Mouse (Mus musculus): ENCODE results near the gene Zfp146. TPM values are rescaled to one million over a fixed set of nuclear protein-coding genes. Genes with fewer than 3 reads are reported as not detected.
"Not testable (repeated sequence)": the region's sequence is repeated elsewhere in the genome, so short reads cannot be mapped to it uniquely, and the experiment has no call there.

The Zfp146 gene
- polyA plus RNA-seq (2015; fragmentation: Nextera tagmentation; extraction: Ambion mirVana), result 3.1 and 3.8 TPM in 2 replicates

DNA sequence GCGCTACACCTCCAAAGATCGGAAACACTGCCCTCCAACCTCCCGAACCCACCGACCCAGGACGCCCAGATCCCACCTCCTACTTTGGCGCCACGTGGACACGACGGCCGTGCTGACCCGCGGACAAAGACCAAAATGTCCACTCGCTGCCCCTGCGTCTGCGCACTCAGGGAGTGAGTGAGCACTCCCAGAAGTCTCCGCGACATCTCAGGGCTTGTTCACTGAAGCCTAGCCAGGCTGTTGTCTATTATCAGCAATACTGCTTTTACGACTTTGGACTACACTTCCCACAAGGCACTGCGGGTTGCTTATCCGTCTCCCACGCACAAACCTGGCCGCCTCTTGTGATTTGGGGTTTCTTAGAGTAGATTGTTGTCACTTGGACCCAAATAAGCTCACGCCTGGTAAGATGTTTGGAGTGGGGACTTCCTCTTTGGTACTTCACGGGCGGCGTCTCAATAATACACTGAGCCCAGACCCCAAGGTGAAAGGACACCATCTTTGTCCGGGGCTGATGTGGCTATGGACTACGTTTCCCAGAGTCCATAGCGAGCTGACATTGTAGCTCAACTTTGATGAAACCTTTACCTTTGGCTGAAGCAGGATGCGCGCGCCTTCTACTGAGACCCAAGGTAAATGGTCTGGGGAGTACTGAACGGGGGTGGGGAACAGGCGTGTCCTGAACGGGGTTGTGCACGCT lies at the start of gene Zfp146:
Gene Zfp146, minus strand, starts transcription at position 168 of the 700 bp plus-strand sequence.
- Histone ChIP-seq H3K4me3 (ENCODE audit: low read depth, low read length) (peak within 1 kb of the TSS; percentile 74), H3K9ac (ENCODE audit: low read depth, low read length) (peak within 1 kb of the TSS; percentile 66), H3K4me1 (replicated peaks; ENCODE audit: control insufficient read depth, insufficient read depth, low read length) (no peaks in the 10 kb centered on the region), H3K27ac (ENCODE audit: low read depth, low read length) (peak within 1 kb of the TSS; percentile 70), H3K9me3 (ENCODE audit: control insufficient read depth) (0 out of 2 replicates have a peak, but pooled peaks cover 4% of the 10 kb centered on the region), H3K27me3 (replicated peaks; ENCODE audit: control insufficient read depth, insufficient read depth, low read length) (no peaks in the 10 kb centered on the region), H3K36me3 (ENCODE audit: control insufficient read depth, insufficient read depth) (no peaks in the 10 kb centered on the region; the same call in 1 of the 2 replicates), H3K4me2 (replicated peaks; ENCODE audit: low read depth) (peak within 1 kb of the TSS; percentile 80)
- ATAC-seq, result peak; percentile 98
- WGBS, result under 1% methylated on average over 36 of the region's 36 CpGs
- no peak for TF ChIP-seq CTCF (IDR thresholded peaks at IDR 0.05; ENCODE audit: low read depth)

GRCm38 (mm10) chr7:30217277-30217676 lies 47.7 kb upstream of the Zfp146 start:
- no peak for ATAC-seq

GRCm38 (mm10) chr7:30216723-30217151 lies 47.2 kb upstream of the Zfp146 start:
- H3K27ac ChIP-seq (ENCODE audit: low read depth, low read length), result no peak overlapping the region
- H3K4me1 ChIP-seq (replicated peaks; ENCODE audit: control insufficient read depth, insufficient read depth, low read length), result 0 out of 2 replicates have a peak, but pooled peaks cover 6% of the 10 kb centered on the region
- H3K4me2 ChIP-seq (replicated peaks; ENCODE audit: low read depth), result peak overlapping the region; percentile 51
- no peaks in the 10 kb centered on the region for H3K9me3 ChIP-seq (ENCODE audit: control insufficient read depth)
- ATAC-seq, result peak; percentile 41
- H3K4me3 ChIP-seq (ENCODE audit: low read depth, low read length), result no peak overlapping the region
- H3K27me3 ChIP-seq (replicated peaks; ENCODE audit: control insufficient read depth, insufficient read depth, low read length), result no peaks in the 10 kb centered on the region
- WGBS, result under 1% methylated on average over 15 of the region's 16 CpGs
- H3K36me3 ChIP-seq (ENCODE audit: control insufficient read depth, insufficient read depth), result no peaks in the 10 kb centered on the region
- no peak overlapping the region for H3K9ac ChIP-seq (ENCODE audit: low read depth, low read length)
- peak; percentile 98 for TF ChIP-seq CTCF (IDR thresholded peaks at IDR 0.05; ENCODE audit: low read depth)

More at GRCm38 (mm10) chr7:30217277-30217676, 47.7 kb upstream of the Zfp146 start:
- H3K9me3 ChIP-seq (ENCODE audit: control insufficient read depth), result no peaks in the 10 kb centered on the region
- H3K4me3 ChIP-seq (ENCODE audit: low read depth, low read length), result no peak overlapping the region
- no peak overlapping the region for H3K27ac ChIP-seq (ENCODE audit: low read depth, low read length)
- H3K27me3 ChIP-seq (replicated peaks; ENCODE audit: control insufficient read depth, insufficient read depth, low read length), result no peaks in the 10 kb centered on the region
- H3K36me3 ChIP-seq (ENCODE audit: control insufficient read depth, insufficient read depth), result no peaks in the 10 kb centered on the region
- 0 out of 2 replicates have a peak, but pooled peaks cover 6% of the 10 kb centered on the region for H3K4me1 ChIP-seq (replicated peaks; ENCODE audit: control insufficient read depth, insufficient read depth, low read length)
- WGBS, result 79% methylated on average over 2 of the region's 2 CpGs
- H3K4me2 ChIP-seq (replicated peaks; ENCODE audit: low read depth), result no peak overlapping the region
- TF ChIP-seq CTCF (IDR thresholded peaks at IDR 0.05; ENCODE audit: low read depth), result no peak
- H3K9ac ChIP-seq (ENCODE audit: low read depth, low read length), result no peak overlapping the region

DNA sequence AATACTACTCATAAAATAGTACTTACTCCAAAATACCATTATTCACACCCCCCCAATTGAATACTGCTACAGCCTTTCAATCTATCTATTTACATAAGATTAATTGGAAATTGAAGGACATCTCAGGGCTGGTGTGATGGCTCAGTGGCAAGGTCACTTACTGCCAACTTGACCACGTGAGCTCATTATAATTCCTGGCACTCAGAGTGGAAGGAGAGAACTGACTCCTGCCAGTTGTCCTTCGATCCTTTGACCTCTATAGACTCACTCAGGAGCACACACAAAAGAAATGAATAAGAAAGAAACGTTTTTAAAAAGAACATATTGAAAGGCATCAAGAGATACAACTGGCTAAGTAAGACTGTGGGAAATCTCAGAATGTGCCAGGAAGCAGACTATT lies 46.3 kb upstream of the Zfp146 start:
- no peak for TF ChIP-seq CTCF (IDR thresholded peaks at IDR 0.05; ENCODE audit: low read depth)

DNA sequence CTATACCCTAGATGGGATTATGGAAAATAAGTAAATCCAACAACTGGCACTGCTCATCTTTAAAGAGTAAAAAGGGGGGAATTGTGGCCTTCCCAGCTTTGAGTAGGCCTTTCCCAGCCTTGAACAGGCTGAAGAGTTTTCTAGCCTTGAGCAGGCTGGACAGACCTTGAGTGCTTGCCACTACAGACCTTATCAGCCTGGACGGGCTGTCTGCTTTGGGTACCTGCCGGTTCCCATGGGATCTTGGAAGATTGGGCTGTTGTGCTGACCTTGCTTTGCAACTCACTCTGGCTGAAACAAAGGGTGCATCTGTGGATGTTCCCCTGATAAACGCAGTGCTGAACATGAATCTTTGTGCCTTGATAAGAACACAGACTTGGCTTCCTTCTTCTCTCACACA lies 44.3 kb upstream of the Zfp146 start:
- H3K4me3 ChIP-seq (ENCODE audit: low read depth, low read length), result no peak overlapping the region
- no peak overlapping the region for H3K9ac ChIP-seq (ENCODE audit: low read depth, low read length)
- H3K27ac ChIP-seq (ENCODE audit: low read depth, low read length), result no peak overlapping the region
- no peak overlapping the region for H3K4me2 ChIP-seq (replicated peaks; ENCODE audit: low read depth)
- H3K9me3 ChIP-seq (ENCODE audit: control insufficient read depth), result no peaks in the 10 kb centered on the region
- no peak for ATAC-seq
- H3K36me3 ChIP-seq (ENCODE audit: control insufficient read depth, insufficient read depth), result no peaks in the 10 kb centered on the region
- H3K27me3 ChIP-seq (replicated peaks; ENCODE audit: control insufficient read depth, insufficient read depth, low read length), result no peaks in the 10 kb centered on the region
- 57% methylated on average over 3 of the region's 3 CpGs for WGBS
- H3K4me1 ChIP-seq (replicated peaks; ENCODE audit: control insufficient read depth, insufficient read depth, low read length), result no peaks in the 10 kb centered on the region
- TF ChIP-seq CTCF (IDR thresholded peaks at IDR 0.05; ENCODE audit: low read depth), result no peak

More for the DNA sequence above, 46.3 kb upstream of the Zfp146 start:
- no peaks in the 10 kb centered on the region for H3K27me3 ChIP-seq (replicated peaks; ENCODE audit: control insufficient read depth, insufficient read depth, low read length)
- no peak overlapping the region for H3K4me2 ChIP-seq (replicated peaks; ENCODE audit: low read depth)
- H3K27ac ChIP-seq (ENCODE audit: low read depth, low read length), result no peak overlapping the region
- no peaks in the 10 kb centered on the region for H3K9me3 ChIP-seq (ENCODE audit: control insufficient read depth)
- ATAC-seq, result no peak
- 91% methylated on average over 3 of the region's 3 CpGs for WGBS
- H3K4me1 ChIP-seq (replicated peaks; ENCODE audit: control insufficient read depth, insufficient read depth, low read length), result 0 out of 2 replicates have a peak, but pooled peaks cover 6% of the 10 kb centered on the region
- H3K4me3 ChIP-seq (ENCODE audit: low read depth, low read length), result no peak overlapping the region
- no peaks in the 10 kb centered on the region for H3K36me3 ChIP-seq (ENCODE audit: control insufficient read depth, insufficient read depth)
- no peak overlapping the region for H3K9ac ChIP-seq (ENCODE audit: low read depth, low read length)

DNA sequence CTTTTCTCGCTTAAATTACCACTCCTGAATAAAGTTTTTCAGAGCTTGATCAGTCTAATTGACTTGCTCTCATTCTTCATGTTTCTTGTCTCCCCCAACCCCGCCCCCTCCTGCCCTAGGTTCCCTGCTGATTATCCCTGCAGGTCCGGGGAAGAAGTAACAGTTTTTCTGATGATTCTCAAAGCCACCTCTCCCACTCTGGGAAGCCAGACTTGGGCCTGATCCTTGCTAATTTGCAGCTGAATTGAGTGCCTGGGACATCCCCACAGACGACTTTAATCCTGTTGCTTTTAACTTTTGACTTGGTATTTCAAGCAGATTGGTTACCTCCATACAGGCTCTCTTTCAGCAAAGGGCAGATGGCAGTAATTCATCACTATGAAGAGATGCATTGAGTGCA lies 41.5 kb upstream of the Zfp146 start:
- Histone ChIP-seq H3K27me3 (replicated peaks; ENCODE audit: control insufficient read depth, insufficient read depth, low read length) (no peaks in the 10 kb centered on the region), H3K27ac (ENCODE audit: low read depth, low read length) (no peak overlapping the region), H3K9me3 (ENCODE audit: control insufficient read depth) (no peaks in the 10 kb centered on the region), H3K9ac (ENCODE audit: low read depth, low read length) (no peak overlapping the region), H3K4me1 (replicated peaks; ENCODE audit: control insufficient read depth, insufficient read depth, low read length) (no peaks in the 10 kb centered on the region), H3K36me3 (ENCODE audit: control insufficient read depth, insufficient read depth) (no peaks in the 10 kb centered on the region), H3K4me3 (ENCODE audit: low read depth, low read length) (no peak overlapping the region), H3K4me2 (replicated peaks; ENCODE audit: low read depth) (no peak overlapping the region)
- 42% methylated on average over 4 of the region's 4 CpGs for WGBS
- no peak for ATAC-seq
- no peak for TF ChIP-seq CTCF (IDR thresholded peaks at IDR 0.05; ENCODE audit: low read depth)

GRCm38 (mm10) chr7:30206364-30206763 lies 36.8 kb upstream of the Zfp146 start:
- not testable (repeated sequence) for ATAC-seq; H3K4me1 ChIP-seq (replicated peaks; ENCODE audit: control insufficient read depth, insufficient read depth, low read length); H3K4me2 ChIP-seq (replicated peaks; ENCODE audit: low read depth); H3K9me3 ChIP-seq (ENCODE audit: control insufficient read depth); H3K27me3 ChIP-seq (replicated peaks; ENCODE audit: control insufficient read depth, insufficient read depth, low read length); H3K9ac ChIP-seq (ENCODE audit: low read depth, low read length); H3K4me3 ChIP-seq (ENCODE audit: low read depth, low read length); H3K27ac ChIP-seq (ENCODE audit: low read depth, low read length); H3K36me3 ChIP-seq (ENCODE audit: control insufficient read depth, insufficient read depth)
- 66% methylated on average over 5 of the region's 5 CpGs for WGBS
